Mouse (Mus musculus) natural killer cell, adult 2 months (primary cell): ENCODE measurements around the gene Serpinb13.
"Not testable (repeated sequence)": the region's sequence is repeated elsewhere in the genome, so short reads cannot be mapped to it uniquely, and the experiment has no call there.

Source experiments
- DNase-seq, 2 experiments: peaks; one replicate each; pipeline ENCODE4 v3.0.0; 2022; ENCODE audit warnings: low spot score in 2 of 2

Gene Serpinb13

GRCm38 (mm10) chr1:106980684-106981083 lies at the start of gene Serpinb13:
Serpinb13 (plus strand) TSS chr1:106980984.
- no peak for DNase-seq

DNA sequence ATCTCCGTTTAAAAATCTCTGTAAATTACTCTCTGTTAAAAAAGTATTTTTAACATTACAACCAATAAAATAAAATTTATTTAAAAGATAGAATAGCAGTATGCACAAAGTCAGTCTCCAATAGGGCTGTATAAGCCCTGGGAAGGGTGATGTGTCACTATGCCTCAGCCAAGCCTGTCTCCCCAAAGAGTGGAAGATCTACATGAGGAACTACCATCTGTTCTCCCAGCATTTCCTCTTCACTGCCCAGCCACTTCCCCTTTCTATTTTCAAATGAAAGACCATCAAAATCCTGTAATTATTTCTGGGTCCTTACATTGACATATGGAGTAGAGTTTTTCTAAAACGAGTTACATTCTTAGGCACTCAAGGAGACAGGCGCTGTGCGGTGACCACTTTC lies 48.8 kb upstream of the Serpinb13 start:
- no peak for DNase-seq

DNA sequence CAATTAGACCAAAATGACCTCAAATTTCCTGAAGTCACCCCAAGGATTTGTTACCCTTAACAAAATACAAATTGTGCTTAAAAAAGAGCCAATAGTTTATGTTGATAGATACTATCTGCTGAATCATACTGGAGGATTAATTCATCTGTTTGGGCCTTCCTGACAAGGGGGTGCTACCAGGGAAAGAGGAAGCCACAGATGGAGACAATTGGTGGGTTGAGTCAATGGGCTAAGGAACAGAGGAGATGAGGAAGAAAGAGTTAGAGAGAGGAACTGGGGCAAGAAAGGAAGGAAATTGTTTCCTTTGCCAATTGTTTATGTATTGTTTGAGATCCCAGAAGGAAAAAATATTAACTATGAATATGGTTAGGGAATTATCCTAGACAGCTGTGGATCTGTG lies 47.1 kb upstream of the Serpinb13 start:
- no peak for DNase-seq

GRCm38 (mm10) chr1:106934265-106934664 lies 46.5 kb upstream of the Serpinb13 start, which contains the start of gene Serpinb12:
Serpinb12 (plus strand) TSS chr1:106934449.
- DNase-seq: no peak

DNA sequence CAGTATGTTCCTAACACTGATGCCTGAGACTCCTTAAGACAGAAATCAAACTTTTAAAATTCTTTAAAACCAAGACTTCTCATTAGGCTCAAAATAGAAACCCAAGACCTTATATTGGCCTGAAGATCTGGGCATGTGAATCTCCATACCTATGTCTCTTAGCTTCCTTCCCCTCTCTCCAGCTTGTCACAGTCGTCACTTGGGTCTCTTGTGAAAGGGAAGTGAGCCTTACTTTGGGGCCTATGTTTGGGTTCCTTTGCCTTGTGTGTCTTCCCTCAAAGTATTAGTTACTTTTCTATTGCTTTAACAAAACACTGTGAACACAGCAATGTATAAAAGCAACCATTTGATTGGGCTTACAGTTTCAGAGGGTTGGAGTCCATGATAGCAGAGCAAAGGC lies 33.6 kb upstream of the Serpinb13 start:
- DNase-seq: no peak

DNA sequence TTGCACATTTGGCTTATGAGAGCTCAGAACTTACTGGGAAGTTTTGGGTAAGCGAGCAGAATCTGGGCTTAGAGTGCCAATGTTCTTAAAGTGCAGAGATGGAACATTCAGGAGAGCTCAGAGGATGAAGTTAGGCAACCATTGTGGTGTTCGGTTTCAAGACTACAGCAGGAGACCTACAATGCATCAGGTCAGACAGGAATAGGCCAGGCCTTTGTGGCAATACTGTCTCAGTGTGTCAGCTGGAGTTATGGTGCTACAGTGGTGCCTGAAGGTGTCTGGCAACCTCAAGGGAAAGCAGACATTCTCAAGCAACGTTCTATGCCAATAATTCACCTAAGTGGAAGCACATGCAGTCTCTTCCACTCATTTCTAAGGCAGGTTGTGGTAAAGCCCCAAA lies 20.8 kb upstream of the Serpinb13 start:
- no peak for DNase-seq

- DNase-seq: peak; percentile 8 to 21
Measured at GRCm38 (mm10) chr1:106961023-106961422, 19.8 kb upstream of the Serpinb13 start.

- no peak for DNase-seq
Measured at GRCm38 (mm10) chr1:106983092-106983491, 2.3 kb downstream of the Serpinb13 start.

GRCm38 (mm10) chr1:106983865-106984264 lies 3.1 kb downstream of the Serpinb13 start:
- DNase-seq: no peak

- no peak for DNase-seq
Measured at GRCm38 (mm10) chr1:107000424-107000823, 19.6 kb downstream of the Serpinb13 start.

- no peak for DNase-seq
Measured at GRCm38 (mm10) chr1:107001754-107002153, 21.0 kb downstream of the Serpinb13 start.

GRCm38 (mm10) chr1:107006316-107006715 lies 25.5 kb downstream of the Serpinb13 start:
- no peak for DNase-seq

GRCm38 (mm10) chr1:107014530-107014929 lies 33.7 kb downstream of the Serpinb13 start:
- DNase-seq: no peak

DNA sequence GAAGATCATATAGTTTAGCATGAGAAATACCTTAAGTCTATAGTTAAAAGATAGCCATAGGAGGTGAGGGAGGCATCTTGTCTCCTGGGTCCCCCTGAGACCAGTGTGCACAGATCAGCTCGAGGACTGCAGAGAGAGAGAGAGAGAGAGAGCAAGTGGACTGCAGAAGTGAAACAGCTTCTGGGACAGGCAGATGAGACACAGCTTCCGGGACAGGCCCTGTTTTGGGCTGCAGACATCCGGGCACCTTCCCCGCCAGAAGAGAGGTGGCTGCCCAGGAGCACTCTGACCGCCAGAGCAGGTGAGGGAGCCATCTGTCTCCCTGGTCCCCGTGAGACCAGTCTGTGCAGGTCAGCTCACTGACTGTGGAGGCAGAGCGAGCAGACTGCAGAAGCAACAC lies 34.4 kb downstream of the Serpinb13 start:
- no peak for DNase-seq

DNA sequence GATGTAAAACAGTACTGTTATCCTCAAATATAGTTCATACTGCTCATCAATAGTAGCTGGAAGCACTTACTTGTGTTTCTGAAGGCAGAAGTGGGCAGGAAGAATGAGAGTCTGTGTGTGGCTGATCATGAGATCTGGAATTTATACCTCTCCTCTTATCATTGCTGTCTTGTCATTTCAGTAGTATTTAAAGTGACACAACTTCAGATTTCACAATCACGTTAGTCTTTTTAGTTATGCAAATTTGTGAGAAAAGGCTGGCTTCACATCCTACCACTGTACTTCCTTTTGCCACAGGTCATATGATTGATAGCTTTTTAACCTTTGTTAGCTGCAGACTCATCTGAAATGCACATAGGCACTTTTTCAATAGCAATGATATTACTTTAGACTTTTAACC lies 45.1 kb downstream of the Serpinb13 start:
- no peak for DNase-seq

GRCm38 (mm10) chr1:107034236-107034635 lies 53.5 kb downstream of the Serpinb13 start:
- DNase-seq: not testable (repeated sequence)
